Comparison of ENCODE assay signal across 22 mouse cellular contexts in the genomic region with DNA sequence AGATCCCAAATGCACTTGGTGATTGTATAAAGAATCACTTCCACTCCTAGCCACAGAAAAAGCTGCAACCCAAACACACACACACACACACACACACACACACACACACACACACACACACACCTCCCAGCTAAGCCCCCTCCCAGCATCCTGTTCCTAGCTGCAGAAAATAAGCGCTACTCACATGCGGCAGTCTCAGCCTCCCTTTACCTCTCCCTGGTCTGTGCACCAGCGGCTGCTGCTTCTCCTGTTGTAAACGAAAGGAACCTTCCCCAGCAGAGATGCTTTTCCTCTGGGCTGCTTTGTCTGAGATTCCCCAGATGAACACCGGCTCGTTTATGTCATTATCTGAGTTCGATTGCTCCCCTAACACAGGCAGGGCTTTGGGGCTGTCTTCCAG. TPM values are rescaled to one million over a fixed set of nuclear protein-coding genes. Genes with fewer than 3 reads are reported as not detected.
DNase-seq lines count a peak whose midpoint lies in the region; ATAC-seq and TF ChIP-seq lines count a peak whose summit lies in the region.
"Had no signal": no experiment of that assay in that cellular context is flagged by ENCODE, and none has a peak within 500 bp of the region (broad histone marks: within the 10 kb centered on the region; RNA-seq: fewer than 3 reads in every experiment).

A gene (minus strand): TSS at position 223 of the 400 bp plus-strand sequence.

- ATAC-seq in frontal cortex, adult (ENCODE audit: low TSS enrichment) = peak; percentile 65; the same call in 1 of the 2 replicates
- ATAC-seq in limb, embryonic 12.5 days (ENCODE audit: insufficient number of reproducible peaks, insufficient read depth, low FRiP score, low TSS enrichment, low read depth) = no peak
- ATAC-seq in stomach, embryonic 16.5 days (ENCODE audit: insufficient read depth, low FRiP score) = no peak
- ATAC-seq in stomach, postnatal 0 days (ENCODE audit: low FRiP score, low TSS enrichment) = no peak
- ATAC-seq in neural tube, embryonic 15.5 days (ENCODE audit: low FRiP score) = no peak; the same call in 1 of the 2 replicates

- H3K36me3 ChIP-seq in limb, embryonic 12.5 days = no peaks in the 10 kb centered on the region
- no peaks in the 10 kb centered on the region for H3K36me3 ChIP-seq in limb, embryonic 10.5 days
- no peaks in the 10 kb centered on the region for H3K36me3 ChIP-seq in stomach, embryonic 16.5 days (ENCODE audit: control insufficient read depth, insufficient read depth, low read length)
- no peaks in the 10 kb centered on the region for H3K36me3 ChIP-seq in stomach, postnatal 0 days (ENCODE audit: control insufficient read depth, insufficient read depth, low read length)
- H3K36me3 ChIP-seq in neural tube, embryonic 15.5 days = no peaks in the 10 kb centered on the region
- H3K36me3 ChIP-seq: heart, embryonic 10.5 days had no signal

- 20% methylated on average over 7 of the region's 7 CpGs for WGBS in limb, embryonic 12.5 days
- 31% methylated on average over 7 of the region's 7 CpGs for WGBS in limb, embryonic 10.5 days
- WGBS in stomach, embryonic 16.5 days = 21% methylated on average over 7 of the region's 7 CpGs
- 31% methylated on average over 7 of the region's 7 CpGs for WGBS in stomach, postnatal 0 days
- WGBS in neural tube, embryonic 15.5 days = 25% methylated on average over 7 of the region's 7 CpGs

- peaks cover 10% of the 10 kb centered on the region for H3K27me3 ChIP-seq in limb, embryonic 12.5 days
- H3K27me3 ChIP-seq in limb, embryonic 10.5 days (ENCODE audit: low read depth, poor library complexity, severe bottlenecking) = 0 out of 2 replicates have a peak, but pooled peaks cover 5% of the 10 kb centered on the region
- H3K27me3 ChIP-seq in stomach, embryonic 16.5 days (ENCODE audit: control insufficient read depth, insufficient read depth, low read length) = no peaks in the 10 kb centered on the region
- H3K27me3 ChIP-seq in stomach, postnatal 0 days (ENCODE audit: control insufficient read depth, insufficient read depth, low read length) = no peaks in the 10 kb centered on the region
- no peaks in the 10 kb centered on the region for H3K27me3 ChIP-seq in neural tube, embryonic 15.5 days (replicated peaks)

- TF ChIP-seq CTCF in stomach, postnatal 0 days (IDR thresholded peaks at IDR 0.05; ENCODE audit: low read depth) = no peak

- H3K4me1 ChIP-seq in limb, embryonic 12.5 days (replicated peaks) = peaks cover 14% of the 10 kb centered on the region
- H3K4me1 ChIP-seq in limb, embryonic 10.5 days = peaks cover 10% of the 10 kb centered on the region; the same call in 1 of the 2 replicates
- no peaks in the 10 kb centered on the region for H3K4me1 ChIP-seq in stomach, embryonic 16.5 days (ENCODE audit: control insufficient read depth, insufficient read depth, low read length)
- H3K4me1 ChIP-seq in stomach, postnatal 0 days (replicated peaks; ENCODE audit: control insufficient read depth, insufficient read depth) = no peaks in the 10 kb centered on the region
- H3K4me1 ChIP-seq in neural tube, embryonic 15.5 days = peaks cover 14% of the 10 kb centered on the region

- no peak within 1 kb of the TSS for H3K9ac ChIP-seq in limb, embryonic 12.5 days (replicated peaks)
- 0 out of 2 replicates have a peak within 1 kb of the TSS, but pooled peaks have one; percentile 3 for H3K9ac ChIP-seq in stomach, embryonic 16.5 days (ENCODE audit: low read length)
- no peak within 1 kb of the TSS for H3K9ac ChIP-seq in stomach, postnatal 0 days (ENCODE audit: low read length)
- peak within 1 kb of the TSS; percentile 7; the same call in 1 of the 2 replicates for H3K9ac ChIP-seq in neural tube, embryonic 15.5 days (replicated peaks)

- no peaks in the 10 kb centered on the region for H3K9me3 ChIP-seq in limb, embryonic 12.5 days
- no peaks in the 10 kb centered on the region for H3K9me3 ChIP-seq in limb, embryonic 10.5 days (replicated peaks)
- H3K9me3 ChIP-seq in stomach, embryonic 16.5 days (replicated peaks; ENCODE audit: control insufficient read depth, low read length) = no peaks in the 10 kb centered on the region
- H3K9me3 ChIP-seq in stomach, postnatal 0 days (ENCODE audit: control insufficient read depth, low read length) = no peaks in the 10 kb centered on the region
- no peaks in the 10 kb centered on the region for H3K9me3 ChIP-seq in neural tube, embryonic 15.5 days (replicated peaks)
- H3K9me3 ChIP-seq: heart, embryonic 10.5 days had no signal

- no peak for DNase-seq in frontal cortex, postnatal 10 days (ENCODE audit: low spot score in 2 of 2)
- DNase-seq in limb, embryonic 10.5 days (ENCODE audit: low spot score) = no peak
- no peak for DNase-seq in stomach, postnatal 0 days (ENCODE audit: low spot score)
- DNase-seq in layer of hippocampus, postnatal 25 days (ENCODE audit: extremely low spot score in 1 of 2, low spot score in 1 of 2) = no peak
- DNase-seq: adrenal gland, adult 8-10 months; B cell, adult 2 months; cerebellum, adult 11-12 months; cerebellum, postnatal 36 days; gastrocnemius, postnatal 36 days; heart, postnatal 10 days; kidney, adult 9 months; kidney, postnatal 4 days; lung, adult 2 months; lung, postnatal 36 days; right cerebral cortex, adult 18-20 months; spleen, adult 18-20 months had no signal

- H3K4me2 ChIP-seq in limb, embryonic 12.5 days = 0 out of 2 replicates have a peak within 1 kb of the TSS, but pooled peaks have one; percentile 8
- peak within 1 kb of the TSS; percentile 2; the same call in 1 of the 2 replicates for H3K4me2 ChIP-seq in stomach, embryonic 16.5 days (ENCODE audit: low read depth, low read length)
- no peak within 1 kb of the TSS for H3K4me2 ChIP-seq in stomach, postnatal 0 days (replicated peaks; ENCODE audit: low read depth)
- peak within 1 kb of the TSS; percentile 33 for H3K4me2 ChIP-seq in neural tube, embryonic 15.5 days
- H3K4me2 ChIP-seq: liver, embryonic 11.5 days had no signal

- TF ChIP-seq EP300 in stomach, postnatal 0 days (optimal IDR thresholded peaks at IDR 0.05) = no peak

- H3K27ac ChIP-seq in limb, embryonic 12.5 days = no peak within 1 kb of the TSS
- H3K27ac ChIP-seq in limb, embryonic 10.5 days = no peak within 1 kb of the TSS
- H3K27ac ChIP-seq in stomach, embryonic 16.5 days (ENCODE audit: low read length) = no peak within 1 kb of the TSS
- H3K27ac ChIP-seq in stomach, postnatal 0 days (replicated peaks) = no peak within 1 kb of the TSS
- peak within 1 kb of the TSS; percentile 54 for H3K27ac ChIP-seq in neural tube, embryonic 15.5 days (replicated peaks)
- H3K27ac ChIP-seq: heart, embryonic 10.5 days had no signal

- no peak within 1 kb of the TSS for H3K4me3 ChIP-seq in limb, embryonic 12.5 days (replicated peaks)
- no peak within 1 kb of the TSS for H3K4me3 ChIP-seq in limb, embryonic 10.5 days
- no peak within 1 kb of the TSS for H3K4me3 ChIP-seq in stomach, embryonic 16.5 days (replicated peaks; ENCODE audit: low read length)
- no peak within 1 kb of the TSS for H3K4me3 ChIP-seq in stomach, postnatal 0 days (ENCODE audit: low read depth, low read length)
- peak within 1 kb of the TSS; percentile 12; the same call in 1 of the 2 replicates for H3K4me3 ChIP-seq in neural tube, embryonic 15.5 days (replicated peaks)
- H3K4me3 ChIP-seq: heart, embryonic 10.5 days had no signal

RNA-seq across cellular contexts. Expression of the gene that starts here (rescaled TPM):
- polyA plus RNA-seq in limb, embryonic 12.5 days (2016; fragmentation: Nextera tagmentation; extraction: Ambion mirVana) = 0.15 and 0.53 TPM in 2 replicates
- polyA plus RNA-seq in limb, embryonic 10.5 days (2016; fragmentation: Nextera tagmentation; extraction: Ambion mirVana) = not detected in 2 replicates
- polyA plus RNA-seq in stomach, embryonic 16.5 days (2015; fragmentation: Nextera tagmentation; extraction: Ambion mirVana) = 0.14 and 0.27 TPM in 2 replicates
- 0.10 and 0.12 TPM in 2 replicates for polyA plus RNA-seq in stomach, postnatal 0 days (2015; fragmentation: Nextera tagmentation; extraction: Ambion mirVana)
- 4.6 TPM in 2 replicates for polyA plus RNA-seq in neural tube, embryonic 15.5 days (2015; fragmentation: Nextera tagmentation; extraction: Ambion mirVana)
- total RNA-seq in layer of hippocampus, postnatal 25 days (2021) = 1 to 10 TPM; 1.1 to 2.4 TPM
- total RNA-seq: heart, postnatal 10 days had no signal
- polyA plus RNA-seq: liver, embryonic 11.5 days had no signal

Comparison
In these comparisons a context has a peak if more than half of its experiments do, and no peak if none do; other contexts are left out.
1. H3K9ac ChIP-seq: peak in stomach, embryonic 16.5 days (single experiment) and neural tube, embryonic 15.5 days (single experiment); none in limb, embryonic 12.5 days (single experiment) and stomach, postnatal 0 days (single experiment).